Mouse (Mus musculus) activated CD4-positive, CD25-positive, alpha-beta regulatory T cell (primary cell): ENCODE results near the gene Kcns1. TPM values are rescaled to one million over a fixed set of nuclear protein-coding genes. Genes with fewer than 3 reads are reported as not detected.

Experiments used
- polyA plus RNA-seq, 2 experiments: library from polyadenylated mRNA; unstranded; fragments of 100-300 nt; shearing (Covaris generic); gene quantifications; one replicate each; pipeline ENCODE4 v1.2.1; 2017

The Kcns1 gene
- not detected for polyA plus RNA-seq

DNA sequence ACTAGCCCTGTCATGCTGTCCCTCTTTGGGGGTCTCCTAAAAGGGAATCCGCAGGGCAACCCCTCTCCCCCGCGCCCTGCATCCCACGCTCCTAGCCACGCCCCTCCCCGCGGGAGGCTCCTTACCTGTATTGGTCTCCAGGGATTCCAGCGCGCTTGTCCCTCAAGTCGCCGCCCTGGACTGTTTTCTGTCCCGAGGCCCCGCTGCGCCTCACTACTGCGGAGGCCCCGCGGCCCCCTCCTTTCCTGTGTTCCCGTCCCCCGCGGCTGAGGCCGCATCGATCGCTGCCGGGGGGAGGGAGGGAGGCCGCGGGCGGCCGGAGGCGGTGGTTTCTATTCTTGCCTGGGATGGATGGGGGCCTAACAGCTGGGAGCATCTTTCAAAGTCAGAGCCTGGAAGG lies at the start of gene Kcns1:
TSS of gene Kcns1 (minus strand) at position 212 of the 400 bp plus-strand sequence.

DNA sequence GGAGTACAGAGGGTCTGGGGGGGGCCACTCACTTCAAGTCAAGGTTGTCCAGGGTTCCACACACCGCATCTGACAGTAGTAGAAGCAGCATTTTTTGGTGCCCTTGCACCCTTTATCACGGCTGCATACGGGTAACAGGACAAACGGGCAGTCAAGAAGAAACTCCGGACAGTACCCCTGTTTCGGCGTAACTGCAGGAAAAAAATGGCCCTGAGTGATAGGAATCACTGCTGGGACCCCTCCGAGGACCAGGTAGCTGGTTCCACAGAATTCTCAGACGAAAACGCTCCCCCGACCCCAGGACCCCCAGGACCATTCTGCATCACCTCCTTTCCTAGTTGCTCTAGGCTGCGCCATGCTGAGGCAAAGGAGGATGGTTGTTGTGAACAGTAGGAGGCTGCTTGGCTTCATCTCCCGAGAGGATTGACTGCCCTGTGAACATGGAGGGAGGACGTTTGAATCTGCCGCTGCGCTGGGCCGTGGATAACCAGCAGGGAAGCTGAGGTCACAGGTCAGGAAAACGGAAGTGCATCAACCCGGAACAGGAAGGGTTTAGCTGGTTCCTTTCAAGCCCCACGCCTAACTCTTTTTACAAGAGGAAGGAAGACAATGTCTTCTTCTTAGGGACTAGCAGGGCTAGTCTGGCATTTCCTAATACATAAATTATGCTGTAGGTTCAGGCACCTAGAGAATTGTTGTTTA lies 28.9 kb upstream of the Kcns1 start, which contains the start of gene Wfdc15a:
TSS of gene Wfdc15a (minus strand) at position 505 of the 702 bp plus-strand sequence.

DNA sequence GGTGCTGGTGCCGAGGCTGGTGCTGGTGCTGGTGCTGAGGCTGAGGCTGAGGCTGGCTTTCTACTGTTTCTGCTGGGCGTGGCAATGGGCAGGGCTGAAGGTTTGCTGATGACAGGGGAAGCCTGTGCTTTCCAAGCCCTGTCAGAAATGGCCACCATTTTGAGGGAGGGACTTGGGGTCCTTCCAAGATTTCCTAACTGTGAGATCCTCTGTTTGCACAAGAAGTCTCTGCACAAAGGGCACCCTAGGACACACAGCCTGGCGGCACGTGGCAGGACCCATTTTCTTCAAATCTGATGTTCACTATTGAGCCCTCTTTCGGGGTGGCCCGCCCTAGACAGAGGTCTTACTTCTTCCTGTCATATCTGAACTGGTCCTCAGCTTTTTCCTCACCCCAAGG lies 19.7 kb upstream of the Kcns1 start, which contains the start of gene Wfdc12:
TSS of gene Wfdc12 (minus strand) at position 33 of the 400 bp plus-strand sequence.

DNA sequence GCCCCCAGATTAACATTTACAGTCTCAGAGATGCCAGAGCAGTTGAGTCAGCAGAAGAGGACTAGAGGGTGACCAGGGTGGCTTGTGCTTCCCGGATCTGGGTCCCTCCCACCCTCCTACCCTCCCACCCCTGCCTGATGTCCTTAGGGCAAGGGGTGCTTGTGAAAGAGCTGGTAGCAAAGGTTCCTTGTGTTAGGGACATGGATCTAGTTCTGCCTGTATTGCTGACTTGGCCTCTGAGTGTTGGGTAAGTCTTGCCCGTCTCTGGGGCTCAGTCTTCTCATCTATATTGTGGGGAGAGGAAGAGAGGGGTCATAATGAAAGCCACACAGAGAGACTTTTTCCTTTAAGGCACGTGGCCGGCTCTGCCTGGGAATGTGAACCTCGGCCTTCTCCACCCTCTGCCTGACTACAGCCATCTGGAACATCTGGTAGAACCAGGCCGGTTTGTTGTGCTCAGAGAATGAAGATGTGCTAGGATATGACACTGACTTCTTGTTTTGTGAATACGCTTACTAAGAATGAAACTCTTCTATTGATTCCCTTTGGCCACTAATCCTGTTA lies 11.9 kb upstream of the Kcns1 start, which contains the start of gene Wfdc5:
TSS of gene Wfdc5 (minus strand) at position 51 of the 564 bp plus-strand sequence.

Other genes with a start within 250 kb of the Kcns1 start
- gene Ywhab, start 176.2 kb downstream of the Kcns1 start, polyA plus RNA-seq = 100 to 1,000 TPM; 188 to 246 TPM
- gene Pabpc1l, start 145.7 kb downstream of the Kcns1 start, polyA plus RNA-seq = 1 to 10 TPM; 2.2 to 3.8 TPM
- 100 to 1,000 TPM; 186 to 204 TPM for gene Stk4, start 100.8 kb downstream of the Kcns1 start, polyA plus RNA-seq
- 100 to 1,000 TPM; 109 to 134 TPM for gene Tomm34, start 99.9 kb downstream of the Kcns1 start, polyA plus RNA-seq
- gene Wfdc5, start 11.6 kb upstream of the Kcns1 start, polyA plus RNA-seq = under 1 TPM in 1 of 2 experiments, not detected in 1; 0.50 TPM
- under 1 TPM in 1 of 2 experiments, not detected in 1; 0.43 TPM for gene Wfdc12, start 19.5 kb upstream of the Kcns1 start, polyA plus RNA-seq
- not detected for gene Wfdc15a, start 29.0 kb upstream of the Kcns1 start, polyA plus RNA-seq
- not detected for gene Wfdc15b, start 50.5 kb upstream of the Kcns1 start, polyA plus RNA-seq
- gene Svs2, start 67.4 kb upstream of the Kcns1 start, polyA plus RNA-seq = not detected
- gene Svs3b, start 85.5 kb upstream of the Kcns1 start, polyA plus RNA-seq = not detected
- not detected for gene Svs4, start 107.3 kb upstream of the Kcns1 start, polyA plus RNA-seq
- gene Svs3a, start 118.2 kb upstream of the Kcns1 start, polyA plus RNA-seq = not detected
- not detected for gene Svs6, start 145.6 kb upstream of the Kcns1 start, polyA plus RNA-seq
- not detected for gene Svs5, start 161.6 kb upstream of the Kcns1 start, polyA plus RNA-seq
- 10 to 100 TPM in 1 of 2 experiments, 1 to 10 TPM in 1; 8.3 to 12.3 TPM for gene Slpi, start 218.0 kb upstream of the Kcns1 start, polyA plus RNA-seq
- not detected for gene Rbpjl, start 232.0 kb upstream of the Kcns1 start, polyA plus RNA-seq
- not detected for gene Matn4, start 234.0 kb upstream of the Kcns1 start, polyA plus RNA-seq